Mouse (Mus musculus) spleen, adult 2 months (tissue): ENCODE data around the gene Cnpy3. TPM values are rescaled to one million over a fixed set of nuclear protein-coding genes. Genes with fewer than 3 reads are reported as not detected.

Experiments used
- DNase-seq, 2 experiments: peaks; one replicate each; pipeline versions ENCODE4 v3.0.0 to v3.0.0-alpha.2; 2012 to 2021; ENCODE audit warnings: low spot score in 2 of 2, low read depth in 1 of 2
- H3K27ac ChIP-seq: fragments of 200-500 bp; 2 replicates; pipeline ENCODE4 v1.5.1; 2012; ENCODE audit warnings: low read length, inconsistent platforms; ENCODE audit not compliant: insufficient read depth
- H3K27me3 ChIP-seq: fragments of 200-500 bp; 2 replicates; pipeline ENCODE4 v1.6.1; 2012; ENCODE audit warnings: mild to moderate bottlenecking, moderate library complexity, low read length, inconsistent platforms; ENCODE audit not compliant: control insufficient read depth, insufficient read depth
- H3K36me3 ChIP-seq: fragments of 200-500 bp; 2 replicates; pipeline ENCODE4 v1.6.1; 2012; ENCODE audit warnings: mild to moderate bottlenecking, low read length, inconsistent platforms; ENCODE audit not compliant: control insufficient read depth, insufficient read depth
- H3K4me1 ChIP-seq: fragments of 200-500 bp; 2 replicates; pipeline ENCODE4 v1.6.1; 2011; ENCODE audit warnings: inconsistent platforms; ENCODE audit not compliant: control insufficient read depth, insufficient read depth, insufficient read length
- H3K4me3 ChIP-seq: fragments of 200-500 bp; 2 replicates; pipeline ENCODE4 v1.5.1; 2011; ENCODE audit warnings: mild to moderate bottlenecking, inconsistent platforms; ENCODE audit not compliant: insufficient read depth, insufficient read length; ENCODE audit errors: extremely low read depth
- CTCF ChIP-seq: fragments of 200-500 bp; IDR thresholded peaks from 2 replicates; pipeline ENCODE4 v1.5.1; 2011; ENCODE audit warnings: mild to moderate bottlenecking, inconsistent platforms; ENCODE audit not compliant: insufficient read depth, insufficient read length, insufficient replicate concordance; ENCODE audit errors: extremely low read depth
- POLR2A ChIP-seq: fragments of 200-500 bp; IDR thresholded peaks from 2 replicates; pipeline ENCODE4 v1.6.1; 2011; ENCODE audit warnings: low read depth, low read length, inconsistent platforms
- WGBS: fragments of 180-500 bp; shearing (Covaris S2); methylation state at CpG from one replicate; pipeline ENCODE4 v1.1.7; 2018; 5-methylcytosine and 5-hydroxymethylcytosine counted together
- polyA plus RNA-seq: library from polyadenylated mRNA; depleted of rRNA; stranded (reverse); fragments of >200 nt; gene quantifications from 2 replicates; pipeline ENCODE4 v1.2.3, GENCODE M21; 2012

Cnpy3 gene
- polyA plus RNA-seq, 1 experiment: 55.6 TPM

- Histone ChIP-seq H3K36me3 (peaks cover 18% of the 10 kb centered on the region), H3K4me3 (no peak overlapping the region), H3K27ac (no peak overlapping the region), H3K4me1 (no peaks in the 10 kb centered on the region), H3K27me3 (no peaks in the 10 kb centered on the region)
- DNase-seq: no peak
- TF ChIP-seq CTCF: no peak
- TF ChIP-seq POLR2A: no peak
- 85% methylated on average over 20 of the region's 20 CpGs for WGBS
Observed at GRCm38 (mm10) chr17:46724477-46725084, 27.4 kb downstream of the Cnpy3 start.

- Histone ChIP-seq H3K27ac (no peak overlapping the region), H3K4me3 (no peak overlapping the region), H3K4me1 (no peaks in the 10 kb centered on the region), H3K36me3 (peaks cover 18% of the 10 kb centered on the region), H3K27me3 (no peaks in the 10 kb centered on the region)
- 86% methylated on average over 7 of the region's 7 CpGs for WGBS
- TF ChIP-seq CTCF (no peak), POLR2A (no peak)
- no peak for DNase-seq
Observed at GRCm38 (mm10) chr17:46721077-46721476, 30.9 kb downstream of the Cnpy3 start.

GRCm38 (mm10) chr17:46714756-46715481 is 37.1 kb downstream of the Cnpy3 start:
- Histone ChIP-seq H3K4me1 (peaks cover 7% of the 10 kb centered on the region; the same call in 1 of the 2 replicates), H3K4me3 (no peak overlapping the region), H3K27ac (no peak overlapping the region), H3K27me3 (no peaks in the 10 kb centered on the region), H3K36me3 (peaks cover 9% of the 10 kb centered on the region)
- no peak for DNase-seq
- TF ChIP-seq CTCF: no peak
- TF ChIP-seq POLR2A: no peak
- WGBS: 91% methylated on average over 11 of the region's 11 CpGs

- 91% methylated on average over 9 of the region's 9 CpGs for WGBS
- DNase-seq: no peak
- no peaks in the 10 kb centered on the region for H3K27me3 ChIP-seq
- no peak overlapping the region for H3K27ac ChIP-seq
- no peak overlapping the region for H3K4me3 ChIP-seq
- H3K36me3 ChIP-seq: peaks cover 9% of the 10 kb centered on the region
- H3K4me1 ChIP-seq: peaks cover 7% of the 10 kb centered on the region; the same call in 1 of the 2 replicates
- TF ChIP-seq CTCF (no peak), POLR2A (no peak)
Observed at GRCm38 (mm10) chr17:46713849-46714248, 38.2 kb downstream of the Cnpy3 start.

GRCm38 (mm10) chr17:46712442-46712841 is 39.6 kb downstream of the Cnpy3 start:
- H3K4me1 ChIP-seq: peaks cover 7% of the 10 kb centered on the region; the same call in 1 of the 2 replicates
- no peaks in the 10 kb centered on the region for H3K27me3 ChIP-seq
- H3K27ac ChIP-seq: no peak overlapping the region
- TF ChIP-seq CTCF (no peak), POLR2A (no peak)
- no peak for DNase-seq
- peak overlapping the region; percentile 98; the same call in 1 of the 2 replicates for H3K4me3 ChIP-seq
- H3K36me3 ChIP-seq: peaks cover 9% of the 10 kb centered on the region
- WGBS: 6% methylated on average over 7 of the region's 7 CpGs

GRCm38 (mm10) chr17:46711612-46712271 is 40.3 kb downstream of the Cnpy3 start:
- no peak for TF ChIP-seq POLR2A
- no peak for DNase-seq
- H3K27ac ChIP-seq: peak overlapping the region; percentile 80
- peaks cover 7% of the 10 kb centered on the region; the same call in 1 of the 2 replicates for H3K4me1 ChIP-seq
- H3K27me3 ChIP-seq: no peaks in the 10 kb centered on the region
- peaks cover 9% of the 10 kb centered on the region for H3K36me3 ChIP-seq
- peak overlapping the region; percentile 98 for H3K4me3 ChIP-seq
- under 1% methylated on average over 71 of the region's 76 CpGs for WGBS
